Mouse (Mus musculus): Measurements from ENCODE around the gene Il17ra. TPM values are rescaled to one million over a fixed set of nuclear protein-coding genes. Genes with fewer than 3 reads are reported as not detected.

The Il17ra gene
- total RNA-seq, 1 experiment from 2014 or later: 31.8 TPM

Other genes with a start within 250 kb of the Il17ra start
- not detected in 2 replicates for gene D330020A13Rik, start 168.9 kb upstream of the Il17ra start, total RNA-seq (2017)
- not detected in 2 replicates for gene B4galnt3, start 168.7 kb upstream of the Il17ra start, total RNA-seq (2017)
- 134 and 155 TPM in 2 replicates for gene Kdm5a, start 99.1 kb upstream of the Il17ra start, total RNA-seq (2017)
- 36.1 and 59.4 TPM in 2 replicates for gene Ccdc77, start 98.9 kb upstream of the Il17ra start, total RNA-seq (2017)
- gene Tmem121b, start 30.6 kb downstream of the Il17ra start, total RNA-seq (2017): 0.53 and 0.73 TPM in 2 replicates
- 11.6 and 15.0 TPM in 2 replicates for gene Hdhd5, start 68.1 kb downstream of the Il17ra start, total RNA-seq (2017)
- gene Cecr2, start 203.1 kb downstream of the Il17ra start, total RNA-seq (2017): 2.3 and 5.4 TPM in 2 replicates